Comparison of ENCODE assay signal across 41 mouse cellular contexts in genomic region chr7:26589774-26590173, GRCm38 (mm10). TPM values are rescaled to one million over a fixed set of nuclear protein-coding genes. Genes with fewer than 3 reads are reported as not detected.
"Had no signal": no experiment of that assay in that cellular context is flagged by ENCODE, and none has a peak within 500 bp of the region (broad histone marks: within the 10 kb centered on the region; RNA-seq: fewer than 3 reads in every experiment).

No protein-coding gene starts in this region.

- ATAC-seq: hindbrain, embryonic 16.5 days; hindbrain, postnatal 0 days; inflammation-experienced regulatory T-cells, adult 6 months had no signal

- H3K27me3 ChIP-seq: heart, embryonic 12.5 days; heart, embryonic 13.5 days; heart, embryonic 15.5 days; hindbrain, embryonic 12.5 days; hindbrain, embryonic 13.5 days; hindbrain, embryonic 15.5 days; kidney, embryonic 15.5 days had no signal

- H3K9ac ChIP-seq: heart, embryonic 12.5 days; heart, embryonic 13.5 days; heart, embryonic 15.5 days; hindbrain, embryonic 12.5 days; hindbrain, embryonic 13.5 days; hindbrain, embryonic 14.5 days; hindbrain, embryonic 15.5 days; kidney, embryonic 15.5 days had no signal

- H3K27ac ChIP-seq: heart, embryonic 10.5 days; heart, embryonic 13.5 days; heart, embryonic 15.5 days; hindbrain, embryonic 10.5 days; hindbrain, embryonic 12.5 days; hindbrain, embryonic 13.5 days; hindbrain, embryonic 14.5 days; hindbrain, embryonic 15.5 days; hindbrain, postnatal 0 days; kidney, embryonic 15.5 days; kidney, postnatal 0 days; layer of hippocampus, adult 2 months; left cerebral cortex, adult 2 months had no signal

- DNase-seq: heart, postnatal 10 days; heart, postnatal 14 days; heart, postnatal 36 days; heart, postnatal 4 days; kidney, adult 11 months; kidney, adult 18-20 months; kidney, adult 2 months; kidney, adult 8-10 months; kidney, adult 9 months; kidney, postnatal 10 days; kidney, postnatal 14 days; kidney, postnatal 25 days; kidney, postnatal 36 days; kidney, postnatal 4 days; layer of hippocampus, adult 9-11 months; layer of hippocampus, postnatal 36 days had no signal

- H3K9me3 ChIP-seq: heart, embryonic 10.5 days; heart, embryonic 15.5 days; hindbrain, embryonic 12.5 days; hindbrain, embryonic 13.5 days; hindbrain, embryonic 15.5 days; kidney, embryonic 15.5 days had no signal

- H3K4me1 ChIP-seq: heart, embryonic 10.5 days; heart, embryonic 12.5 days; heart, embryonic 13.5 days; heart, embryonic 15.5 days; hindbrain, embryonic 10.5 days; hindbrain, embryonic 12.5 days; hindbrain, embryonic 13.5 days; hindbrain, embryonic 15.5 days; kidney, embryonic 15.5 days had no signal

- H3K4me3 ChIP-seq: heart, embryonic 10.5 days; heart, embryonic 12.5 days; heart, embryonic 13.5 days; heart, embryonic 15.5 days; hindbrain, embryonic 10.5 days; hindbrain, embryonic 12.5 days; hindbrain, embryonic 13.5 days; hindbrain, embryonic 15.5 days; kidney, embryonic 15.5 days; layer of hippocampus, adult 2 months; left cerebral cortex, adult 2 months had no signal

- H3K36me3 ChIP-seq: heart, embryonic 10.5 days; heart, embryonic 12.5 days; heart, embryonic 13.5 days; heart, embryonic 15.5 days; hindbrain, embryonic 10.5 days; hindbrain, embryonic 12.5 days; hindbrain, embryonic 13.5 days; hindbrain, embryonic 15.5 days; kidney, embryonic 15.5 days had no signal

- H3K4me2 ChIP-seq: heart, embryonic 11.5 days; heart, embryonic 12.5 days; heart, embryonic 13.5 days; heart, embryonic 15.5 days; hindbrain, embryonic 12.5 days; hindbrain, embryonic 13.5 days; hindbrain, embryonic 14.5 days; hindbrain, embryonic 15.5 days; kidney, embryonic 15.5 days had no signal

RNA-seq across cellular contexts. Expression of gene Vmn1r185, which starts 28.5 kb away (rescaled TPM):
- polyA plus RNA-seq: heart, embryonic 10.5 days; heart, embryonic 11.5 days; heart, embryonic 12.5 days; heart, embryonic 13.5 days; heart, embryonic 14.5 days; heart, embryonic 15.5 days; heart, embryonic 16.5 days; heart, postnatal 0 days; hindbrain, embryonic 10.5 days; hindbrain, embryonic 11.5 days; hindbrain, embryonic 12.5 days; hindbrain, embryonic 13.5 days; hindbrain, embryonic 14.5 days; hindbrain, embryonic 15.5 days; hindbrain, embryonic 16.5 days; hindbrain, postnatal 0 days; intestine, embryonic 14.5 days; kidney, adult 2 months; kidney, embryonic 14.5 days; kidney, embryonic 15.5 days; kidney, embryonic 16.5 days; kidney, postnatal 0 days; large intestine, adult 2 months had no signal

RNA-seq across cellular contexts. Expression of gene Nlrp9a, which starts 55.0 kb away (rescaled TPM):
- polyA plus RNA-seq: heart, embryonic 10.5 days; heart, embryonic 11.5 days; heart, embryonic 12.5 days; heart, embryonic 13.5 days; heart, embryonic 14.5 days; heart, embryonic 15.5 days; heart, embryonic 16.5 days; heart, postnatal 0 days; hindbrain, embryonic 10.5 days; hindbrain, embryonic 11.5 days; hindbrain, embryonic 12.5 days; hindbrain, embryonic 13.5 days; hindbrain, embryonic 14.5 days; hindbrain, embryonic 15.5 days; hindbrain, embryonic 16.5 days; hindbrain, postnatal 0 days; inflammation-experienced regulatory T-cells, adult 6 months; intestine, embryonic 14.5 days; kidney, adult 2 months; kidney, embryonic 14.5 days; kidney, embryonic 15.5 days; kidney, embryonic 16.5 days; kidney, postnatal 0 days; large intestine, adult 2 months had no signal
